In genomic region chr7:35119506-35120145, GRCm38 (mm10) we compare ENCODE assay signal across 8 mouse cellular contexts. TPM values are rescaled to one million over a fixed set of nuclear protein-coding genes. Genes with fewer than 3 reads are reported as not detected.
DNase-seq lines count a peak whose midpoint lies in the region; ATAC-seq and TF ChIP-seq lines count a peak whose summit lies in the region.

No protein-coding gene starts in this region.

- peak; percentile 22 for ATAC-seq in liver, postnatal 0 days
- peak; percentile 8; the same call in 1 of the 2 replicates for ATAC-seq in stomach, embryonic 16.5 days (ENCODE audit: insufficient read depth, low FRiP score)

- 2% methylated on average over 72 of the region's 83 CpGs for WGBS in liver, postnatal 0 days (ENCODE audit: insufficient replicate concordance)
- under 1% methylated on average over 80 of the region's 83 CpGs for WGBS in stomach, embryonic 16.5 days

- H3K27ac ChIP-seq in liver, postnatal 0 days (ENCODE audit: low read depth) = peak overlapping the region; percentile 77
- H3K27ac ChIP-seq in stomach, embryonic 16.5 days (ENCODE audit: low read length) = peak overlapping the region; percentile 53

- peak overlapping the region; percentile 69 for H3K4me3 ChIP-seq in liver, postnatal 0 days (ENCODE audit: low read depth, low read length)
- H3K4me3 ChIP-seq in stomach, embryonic 16.5 days (replicated peaks; ENCODE audit: low read length) = peak overlapping the region; percentile 66

- no peak for TF ChIP-seq EP300 in liver, postnatal 0 days (IDR thresholded peaks at IDR 0.05; ENCODE audit: low read depth)

- peak overlapping the region; percentile 73 for H3K9ac ChIP-seq in liver, postnatal 0 days (replicated peaks)
- peak overlapping the region; percentile 80 for H3K9ac ChIP-seq in stomach, embryonic 16.5 days (ENCODE audit: low read length)

- H3K9me3 ChIP-seq in liver, postnatal 0 days (ENCODE audit: low read length) = no peaks in the 10 kb centered on the region
- no peaks in the 10 kb centered on the region for H3K9me3 ChIP-seq in stomach, embryonic 16.5 days (replicated peaks; ENCODE audit: control insufficient read depth, low read length)

- peaks cover 39% of the 10 kb centered on the region for H3K27me3 ChIP-seq in liver, postnatal 0 days (ENCODE audit: insufficient read depth, low read length)
- peaks cover 26% of the 10 kb centered on the region for H3K27me3 ChIP-seq in stomach, embryonic 16.5 days (ENCODE audit: control insufficient read depth, insufficient read depth, low read length)

- H3K36me3 ChIP-seq in liver, postnatal 0 days (replicated peaks; ENCODE audit: insufficient read depth, low read length) = no peaks in the 10 kb centered on the region
- no peaks in the 10 kb centered on the region for H3K36me3 ChIP-seq in stomach, embryonic 16.5 days (ENCODE audit: control insufficient read depth, insufficient read depth, low read length)

- peaks cover 16% of the 10 kb centered on the region for H3K4me1 ChIP-seq in liver, postnatal 0 days (ENCODE audit: insufficient read depth)
- H3K4me1 ChIP-seq in stomach, embryonic 16.5 days (ENCODE audit: control insufficient read depth, insufficient read depth, low read length) = peaks cover 14% of the 10 kb centered on the region

- TF ChIP-seq CTCF in liver, postnatal 0 days (IDR thresholded peaks at IDR 0.05; ENCODE audit: low read depth) = no peak

- H3K4me2 ChIP-seq in liver, postnatal 0 days (ENCODE audit: low read depth, low read length) = peak overlapping the region; percentile 87
- peak overlapping the region; percentile 77 for H3K4me2 ChIP-seq in stomach, embryonic 16.5 days (ENCODE audit: low read depth, low read length)

- DNase-seq in cerebellum, adult 8-10 months = peak; percentile 23
- no peak for DNase-seq in cerebellum, adult 11-12 months
- peak; percentile 64 for DNase-seq in urinary bladder, adult 2 months (ENCODE audit: low spot score)
- DNase-seq in urinary bladder, adult 18-20 months (ENCODE audit: low spot score in 2 of 2) = no peak
- peak; percentile 52 for DNase-seq in gastrocnemius, postnatal 14 days
- DNase-seq in kidney, adult 18-20 months = peak; percentile 76
- DNase-seq in liver, postnatal 0 days = peak; percentile 69

- intact Hi-C loops in gastrocnemius, postnatal 14 days (cut with DNase I; ENCODE audit: low total_unique reads) = loop anchor here (5.0 to 10.0 kb wide), 3 partner anchors 53 to 92 kb away; no protein-coding TSS in a partner anchor

RNA-seq across cellular contexts. Expression of gene Cebpa, which starts 0.5 kb away (rescaled TPM):
- polyA plus RNA-seq in urinary bladder, adult 2 months (2012; rRNA removed) = 28.5 and 31.0 TPM in 2 replicates
- 1 to 10 TPM; 3.9 to 4.1 TPM for total RNA-seq in gastrocnemius, postnatal 14 days (2021)
- 20.2 and 34.0 TPM in 2 replicates for polyA plus RNA-seq in liver, postnatal 0 days (2015; fragmentation: Nextera tagmentation; extraction: Ambion mirVana)
- 2.6 and 2.8 TPM in 2 replicates for polyA plus RNA-seq in stomach, embryonic 16.5 days (2015; fragmentation: Nextera tagmentation; extraction: Ambion mirVana)

Comparison
In these comparisons a context has a peak if more than half of its experiments do, and no peak if none do; other contexts are left out.
1. DNase-seq: peak in cerebellum, adult 8-10 months (single experiment), urinary bladder, adult 2 months (single experiment), gastrocnemius, postnatal 14 days (single experiment), kidney, adult 18-20 months (single experiment) and liver, postnatal 0 days (single experiment); none in cerebellum, adult 11-12 months (single experiment) and urinary bladder, adult 18-20 months (0 of 2).